Mouse (Mus musculus): Measurements from ENCODE around the gene Tfrc.

Tfrc gene

DNA sequence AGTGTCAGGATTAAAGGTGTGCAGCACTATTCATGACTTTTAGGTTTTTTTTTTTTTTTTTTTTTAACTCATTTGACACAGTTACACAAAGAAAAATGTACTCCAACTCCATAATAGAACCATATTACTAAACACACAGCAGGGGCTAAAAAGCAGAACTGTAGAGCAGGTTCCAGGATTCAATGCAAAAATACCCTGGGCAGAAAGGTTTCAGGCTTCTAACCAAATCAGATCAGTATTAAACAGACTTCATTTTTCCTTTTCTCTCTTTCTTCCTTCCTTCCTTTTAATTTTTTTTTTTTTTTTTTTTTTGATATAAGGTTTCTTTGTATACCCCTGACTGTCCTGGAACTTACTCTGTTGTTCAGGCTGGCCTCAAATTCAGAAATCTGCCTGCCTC is 41.7 kb downstream of the Tfrc start:
- no peak for DNase-seq (ENCODE audit: low read depth)

DNA sequence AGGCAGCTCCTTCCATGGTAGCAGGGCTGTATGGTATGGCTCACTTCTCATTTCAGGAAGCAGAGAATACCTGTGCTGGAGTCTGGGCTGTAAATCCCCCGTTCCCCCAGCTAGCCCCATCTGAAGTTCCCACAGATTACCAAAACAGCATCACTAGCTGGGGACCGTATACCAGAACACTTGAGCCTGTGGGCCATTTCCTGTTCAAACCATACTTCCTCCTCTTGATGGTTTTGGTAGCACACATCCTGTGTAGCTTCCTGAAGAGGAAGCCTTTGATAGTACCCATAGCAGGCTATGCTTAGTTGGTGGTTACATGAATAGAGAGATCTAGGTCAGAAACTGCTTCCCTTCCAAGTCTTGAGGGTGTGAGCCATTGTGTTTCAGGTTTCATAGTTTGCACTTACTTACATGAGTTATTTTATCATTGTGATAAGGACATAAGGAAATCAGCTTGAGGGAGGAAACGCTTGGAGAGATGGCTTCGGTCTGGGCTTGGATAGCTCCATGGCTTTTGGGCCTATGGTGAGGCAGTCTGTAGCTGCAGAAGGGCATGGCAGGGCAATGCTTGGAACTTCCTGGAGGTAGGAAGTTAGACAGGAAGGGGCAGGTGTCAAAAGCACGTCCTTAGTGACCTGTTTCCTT is 42.4 kb downstream of the Tfrc start:
- no peak for DNase-seq (ENCODE audit: low read depth)

DNA sequence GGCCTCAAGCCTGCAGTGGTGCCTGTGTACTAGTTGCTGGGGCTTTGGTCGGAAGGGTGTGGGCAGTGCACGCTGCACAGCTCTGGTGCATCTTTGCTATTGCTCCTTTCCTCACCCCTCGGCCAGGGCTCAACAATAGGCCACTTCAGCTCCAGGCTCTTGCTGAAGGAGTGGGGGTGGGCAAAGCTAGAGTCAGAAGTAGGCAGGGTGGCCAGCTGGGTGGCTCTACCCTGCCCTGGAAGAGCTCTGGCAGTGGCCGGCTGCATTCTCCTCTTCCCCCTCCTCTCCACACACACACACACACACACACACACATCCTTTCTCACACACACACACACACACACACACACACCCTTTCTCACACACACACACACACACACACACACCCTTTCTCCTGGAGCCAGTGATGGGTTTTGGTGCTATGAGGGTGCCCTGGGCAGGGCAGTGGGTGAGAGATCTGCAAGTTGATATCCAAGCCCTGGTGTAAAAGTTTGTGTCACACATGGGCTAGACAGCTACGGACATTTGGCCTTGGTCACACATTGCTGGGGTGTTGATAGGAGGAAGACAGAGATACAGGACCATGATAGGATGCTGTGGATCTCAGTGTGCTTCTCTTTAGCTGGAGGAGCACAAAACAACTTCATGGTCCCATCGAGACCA is 45.5 kb downstream of the Tfrc start:
- DNase-seq (ENCODE audit: low read depth), result no peak

DNA sequence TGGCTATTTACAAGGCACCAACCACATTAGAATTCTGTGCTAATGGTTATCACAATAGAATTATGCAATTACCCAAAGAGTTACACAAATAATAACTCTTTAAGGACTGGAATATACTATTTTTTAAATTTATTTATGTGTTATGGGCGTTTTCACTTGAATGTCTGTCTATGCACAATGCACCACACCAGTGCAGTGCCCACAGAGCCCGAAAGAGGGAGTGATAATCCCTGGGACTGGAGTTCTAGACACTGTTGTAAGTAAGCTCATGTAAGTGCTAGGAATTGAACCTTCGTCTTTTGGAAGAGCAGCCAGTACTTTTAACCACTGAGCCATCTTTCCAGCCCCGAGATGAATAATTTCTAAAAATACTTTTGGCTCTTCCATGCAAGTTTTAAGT is 46.8 kb downstream of the Tfrc start:
- DNase-seq (ENCODE audit: low read depth), result no peak

DNA sequence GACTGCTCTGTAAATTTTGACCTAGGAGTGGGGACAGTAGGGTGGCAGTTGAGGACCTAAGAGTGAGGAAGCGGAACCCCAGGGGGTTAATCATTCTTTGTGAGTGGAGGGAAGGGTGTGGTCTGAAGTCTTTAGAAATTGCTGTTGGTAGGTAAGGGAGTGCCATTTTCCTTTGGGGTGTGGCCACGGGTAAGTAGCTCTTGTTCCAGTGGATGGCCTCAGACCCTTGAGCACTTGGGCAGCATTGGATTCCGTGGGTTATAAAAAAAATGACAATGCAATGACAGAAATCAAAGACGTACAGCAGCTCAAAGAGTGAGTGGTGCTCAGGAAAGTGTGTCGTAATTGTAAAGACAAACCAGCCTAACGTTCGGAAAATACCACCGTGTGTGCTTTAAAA is 47.6 kb downstream of the Tfrc start:
- DNase-seq (ENCODE audit: low read depth), result no peak

DNA sequence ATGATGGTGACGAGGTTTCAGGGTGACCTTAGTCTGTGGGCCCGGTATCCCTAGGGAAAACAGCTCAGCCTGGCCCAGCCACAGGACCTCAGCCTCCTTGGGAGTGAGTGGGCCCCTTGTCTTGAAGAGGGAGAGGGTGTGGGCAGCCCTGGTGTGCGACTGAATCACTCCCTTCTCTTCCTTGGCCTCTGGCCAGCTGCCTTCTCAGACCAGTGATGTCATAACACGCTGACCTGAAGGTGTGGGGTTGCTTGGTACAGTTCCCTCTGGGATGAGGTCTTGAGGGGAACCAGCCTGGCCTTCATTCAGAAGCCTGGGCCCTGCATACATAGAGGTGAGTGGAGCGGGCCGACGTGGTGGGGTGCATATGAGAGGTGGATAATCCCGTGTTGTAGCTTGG is 48.1 kb downstream of the Tfrc start:
- no peak for DNase-seq (ENCODE audit: low read depth)

DNA sequence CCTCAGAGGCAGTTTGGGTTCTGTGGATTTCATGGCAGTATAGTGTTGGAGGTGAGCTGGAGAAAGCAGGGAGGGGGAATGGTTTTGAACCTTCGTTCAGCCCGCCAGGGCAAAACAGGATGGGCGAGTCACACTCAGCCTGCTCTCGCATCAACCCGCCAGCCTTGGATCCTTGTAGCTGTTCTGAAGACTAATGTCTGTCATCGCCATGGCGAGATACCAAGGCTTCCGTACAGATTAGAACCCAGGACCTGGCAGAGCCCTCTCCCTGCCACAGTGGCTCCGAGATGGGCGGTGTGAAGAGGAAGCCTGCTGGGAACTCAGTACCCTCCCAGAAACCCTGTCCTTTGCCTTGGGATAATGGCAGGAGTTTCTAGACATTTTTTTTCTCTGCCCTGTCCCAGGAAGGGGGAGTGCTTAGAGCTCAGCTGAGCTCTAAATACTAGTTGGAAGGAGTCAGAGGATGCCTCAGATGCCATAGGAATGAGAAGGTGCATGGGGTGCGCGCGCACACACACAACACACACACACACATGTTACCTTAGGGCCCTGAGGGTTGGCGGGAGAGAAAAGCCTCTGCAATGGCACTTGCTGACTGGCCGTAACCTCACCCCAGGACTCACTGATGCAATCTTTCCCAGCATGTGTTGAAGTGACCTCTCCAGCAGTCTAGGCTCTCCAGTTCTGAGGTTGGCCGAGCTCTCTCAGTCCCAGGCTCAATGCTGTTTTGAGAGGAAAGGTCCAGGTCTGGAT is 49.0 kb downstream of the Tfrc start:
- no peak for DNase-seq (ENCODE audit: low read depth)

DNA sequence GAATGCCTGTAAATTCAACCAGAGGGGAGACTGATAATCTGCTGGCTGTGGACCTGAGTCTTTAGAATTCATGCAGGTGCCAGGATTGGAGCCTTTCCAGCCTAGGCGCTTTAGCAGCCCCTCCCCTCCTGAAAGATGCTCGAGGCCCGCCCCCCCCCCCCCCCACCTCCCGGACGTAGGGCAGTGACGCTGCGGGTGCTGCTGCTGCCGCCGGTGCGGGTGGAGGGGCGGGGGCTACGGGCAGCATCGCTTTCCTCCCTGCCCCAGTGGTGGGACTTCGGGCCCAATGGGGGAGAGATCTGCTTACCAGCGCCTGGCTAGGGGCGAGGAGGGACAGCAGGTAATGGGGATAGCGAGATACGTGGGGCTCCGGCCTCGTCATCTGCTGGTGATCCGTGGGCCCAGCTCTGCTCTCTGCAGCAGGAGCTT is 50.0 kb downstream of the Tfrc start:
- DNase-seq (ENCODE audit: low read depth), result no peak

DNA sequence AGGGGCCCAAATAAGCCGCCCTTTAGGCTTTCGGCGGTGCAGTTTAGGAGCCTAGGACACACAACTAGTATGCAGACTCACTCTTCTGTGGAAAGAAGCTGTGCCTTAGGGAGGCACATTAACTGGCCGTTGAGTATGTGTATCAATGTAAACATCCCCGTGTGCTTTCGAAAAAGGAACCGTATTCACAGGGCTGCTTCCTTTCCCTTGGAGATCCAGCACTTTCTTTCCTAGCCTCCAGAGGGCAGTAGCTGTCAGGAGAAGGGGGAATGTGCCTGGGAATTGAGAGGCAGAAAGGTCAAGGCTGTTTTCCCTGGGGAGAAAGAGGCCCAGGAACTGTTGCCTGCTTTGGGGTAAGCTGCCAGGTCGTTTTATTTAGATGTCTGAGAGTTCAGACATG is 50.7 kb downstream of the Tfrc start:
- no peak for DNase-seq (ENCODE audit: low read depth)

DNA sequence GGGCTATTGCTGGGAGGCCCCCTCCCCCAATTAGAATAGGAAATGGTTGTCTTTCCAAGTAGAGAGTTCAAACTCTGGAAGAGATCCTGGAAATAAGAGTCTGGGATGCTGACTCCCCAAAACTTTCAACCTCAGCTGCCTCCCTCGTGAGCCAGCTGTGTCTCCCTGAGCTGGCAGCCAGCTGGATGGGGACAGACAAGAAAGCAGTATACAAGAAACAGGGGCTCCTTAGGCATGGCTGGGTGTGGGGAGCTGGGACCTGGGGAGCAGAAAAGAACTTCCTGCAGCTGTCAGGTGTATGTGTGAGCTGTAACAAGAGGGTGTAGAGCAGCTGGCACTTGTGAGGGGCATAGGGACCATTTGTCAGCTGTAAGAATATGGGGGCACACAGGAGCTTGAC is 51.4 kb downstream of the Tfrc start:
- no peak for DNase-seq (ENCODE audit: low read depth)

DNA sequence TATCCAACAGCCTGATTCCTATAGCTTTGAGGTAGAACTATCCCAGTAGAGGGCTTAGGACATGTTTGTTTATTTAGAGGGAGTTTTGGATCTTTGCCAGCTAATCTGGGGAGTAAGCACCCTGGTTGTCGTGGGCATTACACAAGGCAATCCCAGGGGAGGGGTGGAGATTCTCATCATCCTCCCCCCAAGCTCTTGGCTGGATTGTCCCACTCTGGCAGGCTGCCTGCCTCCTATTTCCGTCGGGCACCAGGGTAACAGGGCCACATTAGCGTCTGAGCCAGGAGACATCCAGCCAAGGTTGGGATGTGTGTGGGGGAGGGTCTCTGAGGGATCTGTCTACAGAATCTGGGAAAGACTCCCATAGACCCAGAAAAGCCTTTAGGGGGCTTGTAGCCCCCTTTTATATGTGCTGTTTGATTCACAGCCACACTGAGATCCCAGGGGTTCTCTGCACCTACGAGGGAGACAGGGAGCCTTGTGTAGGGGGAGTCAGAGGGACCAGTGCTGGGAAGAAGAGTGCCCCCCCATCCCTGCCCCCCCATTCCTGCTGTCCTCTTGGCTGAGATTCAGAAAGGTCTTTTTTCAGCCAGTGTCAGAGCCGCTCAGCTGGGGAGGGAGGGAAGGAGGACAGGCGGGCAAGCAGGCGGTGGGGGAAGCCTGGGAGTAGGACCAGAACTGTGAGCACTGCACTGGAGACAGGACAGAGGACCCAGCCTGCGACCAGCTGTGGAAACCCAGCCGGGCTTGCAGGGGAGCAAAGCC is 52.0 kb downstream of the Tfrc start:
- no peak for DNase-seq (ENCODE audit: low read depth)

DNA sequence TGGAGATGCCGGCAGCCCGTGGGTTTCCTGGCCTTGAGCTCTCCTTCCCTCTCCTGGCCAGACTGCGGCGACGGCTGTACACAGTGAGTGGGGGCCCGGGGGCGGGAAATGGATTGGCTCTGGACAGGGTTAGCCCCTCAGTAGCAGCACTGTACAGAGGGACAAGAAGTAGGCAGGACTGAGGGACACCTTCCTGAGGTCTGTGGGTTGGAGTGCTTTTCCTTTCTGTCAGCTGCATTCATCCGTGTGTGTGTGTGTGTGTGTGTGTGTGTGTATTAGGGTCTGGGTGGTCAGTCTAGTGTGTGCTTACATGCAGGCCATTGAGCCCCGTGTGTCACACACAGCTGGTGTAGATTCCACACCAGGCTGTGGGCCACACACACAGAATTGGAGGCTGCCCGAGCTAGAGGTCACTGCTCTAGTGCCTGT is 52.8 kb downstream of the Tfrc start:
- DNase-seq (ENCODE audit: low read depth), result no peak

DNA sequence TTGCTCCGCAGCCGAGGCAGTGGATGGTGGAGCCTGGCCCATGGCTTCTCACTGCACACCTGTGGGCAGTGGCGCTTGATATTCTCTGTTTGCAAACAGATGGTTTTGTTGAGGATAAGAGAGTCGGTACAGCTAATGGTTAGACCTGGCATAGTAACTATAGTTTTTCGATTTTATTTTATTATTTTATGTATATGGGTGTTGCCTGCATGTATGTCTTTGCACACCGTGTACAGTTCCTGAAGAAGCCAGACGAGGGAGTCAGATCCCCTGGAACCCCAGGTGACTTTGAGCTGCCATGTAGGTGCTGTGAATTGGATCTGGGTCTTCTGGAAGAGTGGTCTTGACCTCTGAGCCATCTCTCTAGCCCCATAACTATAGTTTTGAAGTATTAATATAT is 53.7 kb downstream of the Tfrc start:
- DNase-seq (ENCODE audit: low read depth), result no peak

DNA sequence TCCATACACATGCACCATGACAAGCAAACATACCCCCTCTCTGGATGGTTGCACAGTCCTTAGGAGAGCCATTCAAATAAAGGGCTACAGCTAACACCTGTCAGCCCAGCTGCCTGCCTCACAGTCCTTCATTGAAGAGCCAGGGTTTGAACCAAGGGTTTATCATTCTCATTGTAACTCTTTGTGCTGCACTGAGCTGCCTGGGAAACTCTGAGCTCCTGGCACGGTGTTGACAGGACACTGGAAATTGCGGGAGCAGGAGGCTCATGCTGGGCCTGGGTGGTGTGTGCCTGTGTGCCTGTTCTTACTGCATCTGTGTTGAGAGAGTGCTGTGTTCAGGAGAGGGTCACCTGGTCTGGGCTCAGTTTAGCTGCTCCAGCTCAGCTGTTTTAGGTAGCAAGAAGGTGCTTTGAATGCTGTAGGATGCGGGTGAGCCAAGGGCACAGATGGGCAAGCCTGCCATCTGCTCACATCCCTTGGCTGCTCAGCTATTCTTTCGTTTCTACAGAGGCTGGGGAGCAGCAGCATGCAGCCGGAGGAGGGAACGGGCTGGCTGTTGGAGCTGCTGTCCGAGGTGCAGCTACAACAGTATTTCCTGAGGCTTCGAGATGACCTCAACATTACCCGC is 54.6 kb downstream of the Tfrc start:
- DNase-seq (ENCODE audit: low read depth), result no peak

DNA sequence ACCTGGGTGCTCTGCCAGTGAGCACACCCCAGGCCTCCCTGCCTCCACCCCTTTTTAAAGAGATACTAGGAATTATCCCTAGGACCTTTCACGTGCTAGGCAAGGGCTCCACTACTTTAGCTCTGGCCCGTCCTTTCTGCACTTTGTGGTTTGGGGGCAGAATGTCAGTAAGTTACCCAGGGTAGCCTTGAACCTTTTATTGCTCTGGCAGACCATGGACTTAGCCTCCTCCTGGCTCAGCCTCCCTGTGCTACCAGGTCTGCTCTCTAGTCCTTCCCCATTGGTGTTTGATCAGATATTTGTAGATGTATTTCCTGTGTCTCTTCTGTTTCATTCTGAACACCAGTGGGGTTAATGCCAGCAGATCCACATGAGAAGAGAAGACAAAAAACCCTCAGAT is 55.5 kb downstream of the Tfrc start:
- no peak for DNase-seq (ENCODE audit: low read depth)

DNA sequence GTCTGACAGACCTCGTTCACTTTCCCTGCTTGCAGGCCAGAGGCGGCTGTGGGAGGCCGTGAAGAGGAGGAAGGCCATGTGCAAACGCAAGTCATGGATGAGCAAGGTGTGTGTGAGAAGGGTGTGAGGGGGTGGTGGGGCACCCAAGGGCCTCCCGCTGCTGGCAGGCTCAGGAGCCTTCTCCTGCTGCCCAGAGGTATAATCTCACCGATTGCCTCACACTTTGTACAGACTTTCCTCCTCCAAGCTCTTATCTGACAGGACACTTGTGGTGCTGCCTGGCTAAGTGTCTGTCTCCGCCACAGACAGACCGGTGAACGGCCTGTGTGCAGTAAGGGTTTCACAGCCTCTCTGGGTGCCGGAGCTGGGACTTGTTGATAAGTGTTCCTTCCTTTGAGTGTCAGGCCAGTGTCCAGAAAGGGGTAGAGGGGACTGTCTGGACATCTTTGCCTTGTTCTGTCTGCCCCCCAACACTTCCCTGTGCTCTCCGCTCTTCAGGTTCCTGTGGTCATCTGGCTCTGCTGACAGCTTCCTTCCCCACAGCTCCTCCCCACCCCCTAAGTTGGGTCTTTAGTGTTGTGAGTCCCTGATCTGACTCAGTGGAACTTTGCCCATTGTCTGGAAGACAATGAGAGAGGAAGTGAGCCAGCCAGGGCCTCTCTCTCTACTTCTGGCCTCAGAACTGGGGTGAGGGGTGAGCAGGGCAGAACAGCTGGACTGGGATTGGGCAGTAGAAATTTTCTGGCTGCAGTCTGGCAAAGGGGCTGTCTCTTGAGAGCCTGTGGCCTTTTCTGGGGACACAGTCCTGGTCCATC is 57.3 kb downstream of the Tfrc start:
- peak; percentile 81 for DNase-seq (ENCODE audit: low read depth)

DNA sequence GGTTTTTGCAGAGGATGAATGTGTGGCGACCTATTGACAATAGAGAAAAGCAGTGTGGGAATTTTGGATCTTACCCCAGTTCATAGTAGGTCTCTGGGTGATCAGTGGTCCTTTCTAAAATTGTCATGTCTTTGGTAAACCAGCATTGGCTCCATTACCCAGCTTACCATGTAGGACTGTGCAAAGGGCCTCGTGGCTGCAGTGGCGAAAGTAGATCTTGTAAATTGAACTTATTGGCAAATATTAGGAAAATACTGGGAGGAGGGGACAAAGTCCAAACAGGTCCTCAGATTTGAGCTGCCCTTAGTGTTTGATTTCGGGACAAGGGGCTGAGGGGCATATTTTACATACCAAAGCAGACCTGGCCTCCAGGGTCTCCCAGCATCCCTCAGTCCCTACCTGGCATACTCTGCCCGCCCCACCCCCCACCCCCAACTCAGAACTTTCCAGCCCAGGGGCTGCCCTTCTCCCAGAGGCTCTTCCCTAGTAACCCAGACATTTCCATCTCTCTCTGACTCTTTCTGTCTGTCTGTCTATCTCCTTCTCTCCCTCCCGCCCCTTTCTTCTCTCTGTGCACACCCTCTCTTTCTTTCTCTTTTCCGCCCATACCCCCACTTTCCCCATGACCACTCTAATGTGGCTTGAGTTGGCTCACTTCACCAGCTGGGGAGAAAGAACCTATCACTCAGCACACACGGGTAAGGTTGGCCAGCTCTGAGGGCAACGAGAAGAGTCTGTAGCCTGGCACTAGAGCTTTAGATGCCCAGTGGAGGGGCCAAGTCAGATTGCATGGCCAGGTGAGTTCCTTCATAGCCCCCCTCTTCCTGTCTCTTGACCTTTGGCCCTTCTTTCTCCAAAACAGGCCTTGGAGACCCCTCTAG is 58.2 kb downstream of the Tfrc start:
- DNase-seq (ENCODE audit: low read depth), result no peak

DNA sequence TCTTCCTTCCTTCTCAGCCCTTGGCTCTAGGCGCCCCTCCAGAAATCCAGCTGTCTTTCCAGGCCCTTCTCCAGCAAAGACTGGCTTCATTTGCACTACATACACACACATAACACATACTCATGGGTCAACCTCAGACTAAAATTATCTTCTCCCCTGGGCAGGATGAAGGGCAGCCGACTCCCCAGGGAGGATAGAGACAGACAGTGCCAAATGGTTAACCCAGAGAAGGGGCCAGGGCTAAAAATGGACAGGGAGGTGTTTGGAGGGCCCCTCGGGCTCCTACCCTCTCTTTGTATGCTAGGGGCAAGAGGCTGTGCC is 58.8 kb downstream of the Tfrc start:
- no peak for DNase-seq (ENCODE audit: low read depth)

DNA sequence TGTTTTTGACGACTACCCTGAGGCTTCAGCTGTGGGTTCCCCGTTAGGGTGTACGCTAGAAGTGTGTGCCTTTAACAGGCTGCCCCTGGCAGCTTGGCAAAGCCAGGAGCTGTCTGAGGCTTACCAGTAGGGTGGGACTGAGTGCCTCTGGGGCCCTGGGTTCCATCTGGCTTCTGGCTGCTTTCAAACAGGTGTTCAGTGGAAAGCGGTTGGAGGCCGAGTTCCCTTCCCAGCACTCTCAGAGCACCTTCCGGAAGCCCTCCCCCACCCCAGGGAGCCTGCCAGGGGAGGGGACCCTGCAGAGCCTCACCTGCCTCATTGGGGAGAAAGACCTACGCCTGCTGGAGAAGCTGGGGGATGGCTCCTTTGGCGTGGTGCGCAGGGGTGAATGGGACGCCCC is 59.3 kb downstream of the Tfrc start:
- no peak for DNase-seq (ENCODE audit: low read depth)

DNA sequence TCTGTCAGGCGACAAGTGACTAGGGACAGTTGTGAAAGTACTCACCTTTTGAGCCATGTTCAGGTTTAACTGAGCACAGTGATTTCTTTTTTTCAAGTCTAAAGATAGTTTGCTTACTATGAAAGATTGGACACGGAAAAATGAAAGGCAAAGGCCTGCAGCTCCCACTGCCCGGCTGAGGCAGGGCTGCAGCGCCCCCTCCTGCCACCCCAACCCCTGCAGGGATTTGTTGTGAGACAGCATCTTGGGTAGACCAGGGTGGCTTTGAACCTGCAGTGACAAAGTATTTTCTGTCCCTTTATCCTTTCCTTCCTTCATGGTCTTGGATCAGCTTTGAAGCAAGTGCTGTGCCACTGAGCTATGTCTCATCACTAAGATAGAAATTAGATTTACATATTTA is 59.8 kb downstream of the Tfrc start:
- no peak for DNase-seq (ENCODE audit: low read depth)

DNA sequence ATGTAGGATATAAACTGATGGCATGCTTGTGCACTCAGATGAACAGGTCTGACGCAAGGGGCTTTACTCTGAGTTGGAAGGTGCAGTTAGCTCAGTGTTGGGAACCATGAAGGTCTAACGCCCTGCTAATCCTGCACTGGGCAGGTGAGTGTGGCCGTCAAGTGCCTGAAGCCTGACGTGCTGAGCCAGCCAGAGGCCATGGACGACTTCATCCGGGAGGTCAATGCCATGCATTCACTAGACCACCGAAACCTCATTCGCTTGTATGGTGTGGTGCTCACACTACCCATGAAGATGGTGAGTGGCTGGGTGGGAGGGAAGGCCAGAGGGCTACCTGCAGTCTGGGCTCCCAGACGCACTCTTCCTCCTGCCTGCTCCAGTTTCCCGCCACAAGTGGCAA is 60.5 kb downstream of the Tfrc start:
- no peak for DNase-seq (ENCODE audit: low read depth)
